Mouse (Mus musculus): ENCODE results near the gene Tnfsf12.
A peak's percentile ranks its signal among the peaks of the same experiment; 100 is the strongest.

Tnfsf12 gene

GRCm38 (mm10) chr11:69680136-69680855 is 15.4 kb downstream of the Tnfsf12 start:
- no peak for DNase-seq

- DNase-seq, result no peak
Measured at GRCm38 (mm10) chr11:69679144-69679543, 16.5 kb downstream of the Tnfsf12 start.

GRCm38 (mm10) chr11:69672211-69672706 is 23.4 kb downstream of the Tnfsf12 start, which contains the start of gene Eif4a1:
Eif4a1 (minus strand) TSS chr11:69672423.
- DNase-seq, result peak; percentile 100

- no peak for DNase-seq
Measured at GRCm38 (mm10) chr11:69671726-69672124, 23.9 kb downstream of the Tnfsf12 start.

GRCm38 (mm10) chr11:69670786-69671725 is 24.6 kb downstream of the Tnfsf12 start:
- DNase-seq, result peak; percentile 90

GRCm38 (mm10) chr11:69666665-69667005 is 29.0 kb downstream of the Tnfsf12 start:
- DNase-seq, result no peak

GRCm38 (mm10) chr11:69665961-69666664 is 29.5 kb downstream of the Tnfsf12 start, which contains the start of gene Cd68:
Cd68 (minus strand) TSS chr11:69666153.
- DNase-seq, result peak; percentile 69

GRCm38 (mm10) chr11:69665457-69665960 is 30.1 kb downstream of the Tnfsf12 start:
- DNase-seq, result no peak

GRCm38 (mm10) chr11:69664841-69665240 is 30.8 kb downstream of the Tnfsf12 start:
- DNase-seq, result no peak

- no peak for DNase-seq
Measured at GRCm38 (mm10) chr11:69663795-69664194, 31.9 kb downstream of the Tnfsf12 start.

GRCm38 (mm10) chr11:69662967-69663671 is 32.5 kb downstream of the Tnfsf12 start:
- DNase-seq, result no peak

- DNase-seq, result peak; percentile 95
Measured at GRCm38 (mm10) chr11:69662213-69662966, 33.3 kb downstream of the Tnfsf12 start, which contains the start of gene Mpdu1. Mpdu1 (minus strand) TSS chr11:69662642.

- DNase-seq, result no peak
Measured at GRCm38 (mm10) chr11:69661221-69661881, 34.3 kb downstream of the Tnfsf12 start.

GRCm38 (mm10) chr11:69657462-69657881 is 38.2 kb downstream of the Tnfsf12 start:
- no peak for DNase-seq

GRCm38 (mm10) chr11:69656617-69657461 is 38.8 kb downstream of the Tnfsf12 start:
- no peak for DNase-seq

- DNase-seq, result no peak
Measured at GRCm38 (mm10) chr11:69656065-69656455, 39.6 kb downstream of the Tnfsf12 start.

- DNase-seq, result peak; percentile 74
Measured at GRCm38 (mm10) chr11:69655264-69656064, 40.2 kb downstream of the Tnfsf12 start, which contains the start of gene Sox15. Sox15 (plus strand) TSS chr11:69655314.

GRCm38 (mm10) chr11:69654760-69655159 is 40.9 kb downstream of the Tnfsf12 start:
- DNase-seq, result no peak

GRCm38 (mm10) chr11:69653399-69653798 is 42.2 kb downstream of the Tnfsf12 start:
- no peak for DNase-seq
